Mouse (Mus musculus) heart, embryonic 11.5 days (tissue): ENCODE results near the gene Slc30a6. TPM values are rescaled to one million over a fixed set of nuclear protein-coding genes. Genes with fewer than 3 reads are reported as not detected.
"Not testable (repeated sequence)": the region's sequence is repeated elsewhere in the genome, so short reads cannot be mapped to it uniquely, and the experiment has no call there.

Experiments used
- ATAC-seq: fragments of 200-750 bp; cut with Nextera tagmentation; replicated peaks from 2 replicates; pipeline ENCODE4 v1.8.0; 2017; ENCODE audit warnings: moderate library complexity; ENCODE audit not compliant: insufficient number of reproducible peaks, low FRiP score, low TSS enrichment
- H3K27ac ChIP-seq: fragments of 300-500 bp; sonication (generic); 2 replicates; pipeline ENCODE4 v1.5.1; 2014; ENCODE audit warnings: mild to moderate bottlenecking, low read depth, low read length
- H3K27me3 ChIP-seq: fragments of 300-500 bp; sonication (generic); 2 replicates; pipeline ENCODE4 v1.6.1; 2014; ENCODE audit warnings: mild to moderate bottlenecking, low read length, mixed read lengths; ENCODE audit not compliant: control insufficient read depth, insufficient read depth
- H3K36me3 ChIP-seq: fragments of 300-500 bp; sonication (generic); 2 replicates; pipeline ENCODE4 v1.6.1; 2014; ENCODE audit warnings: mild to moderate bottlenecking, low read length, moderate library complexity, mixed read lengths; ENCODE audit not compliant: control insufficient read depth, insufficient read depth
- H3K4me1 ChIP-seq: fragments of 300-500 bp; sonication (generic); 2 replicates; pipeline ENCODE4 v1.6.1; 2014; ENCODE audit warnings: low read length; ENCODE audit not compliant: control insufficient read depth, insufficient read depth
- H3K4me2 ChIP-seq: fragments of 300-500 bp; sonication (generic); 2 replicates; pipeline ENCODE4 v1.6.1; 2014; ENCODE audit warnings: mild to moderate bottlenecking, moderate library complexity
- H3K4me3 ChIP-seq: fragments of 300-500 bp; sonication (generic); 2 replicates; pipeline ENCODE4 v1.5.1; 2014; ENCODE audit warnings: low read depth, low read length
- H3K9ac ChIP-seq: fragments of 300-500 bp; sonication (generic); 2 replicates; pipeline ENCODE4 v1.6.1; 2014; ENCODE audit warnings: mild to moderate bottlenecking, low read depth, low read length, moderate library complexity
- H3K9me3 ChIP-seq: fragments of 300-500 bp; sonication (generic); replicated peaks from 2 replicates; pipeline ENCODE4 v1.6.1; 2016; ENCODE audit warnings: low read length; ENCODE audit not compliant: control insufficient read depth
- whole genome bisulfite sequencing: fragments of 180-500 bp; shearing (Covaris S2); extraction: QIAGEN DNeasy Blood & Tissue Kit; methylation state at CpG from one replicate; pipeline ENCODE4 v1.1.7; 2014; ENCODE audit not compliant: insufficient replicate concordance; 5-methylcytosine and 5-hydroxymethylcytosine counted together
- polyA plus RNA-seq: library from polyadenylated mRNA; unstranded; fragments of >200 nt; fragmentation: Nextera tagmentation; extraction: Ambion mirVana; gene quantifications from 2 replicates; pipeline ENCODE4 v1.2.1, GENCODE M21; 2014

The Slc30a6 gene
- polyA plus RNA-seq, 1 experiment from 2014 or later = 26.6 TPM

- Histone ChIP-seq H3K9me3 (no peaks in the 10 kb centered on the region), H3K27me3 (no peaks in the 10 kb centered on the region), H3K4me3 (no peak overlapping the region), H3K4me1 (no peaks in the 10 kb centered on the region), H3K4me2 (no peak overlapping the region), H3K27ac (no peak overlapping the region), H3K36me3 (no peaks in the 10 kb centered on the region), H3K9ac (no peak overlapping the region)
- no peak for ATAC-seq
- WGBS = 76% methylated on average over 4 of the region's 4 CpGs
Observed at GRCm38 (mm10) chr17:74455426-74455825, 60.0 kb downstream of the Slc30a6 start.

- Histone ChIP-seq H3K9me3 (no peaks in the 10 kb centered on the region), H3K27ac (no peak overlapping the region), H3K9ac (no peak overlapping the region), H3K4me3 (no peak overlapping the region), H3K4me1 (no peaks in the 10 kb centered on the region), H3K36me3 (no peaks in the 10 kb centered on the region), H3K4me2 (no peak overlapping the region), H3K27me3 (no peaks in the 10 kb centered on the region)
- no peak for ATAC-seq
- 86% methylated on average over 5 of the region's 5 CpGs for WGBS
Observed at GRCm38 (mm10) chr17:74456825-74457224, 61.4 kb downstream of the Slc30a6 start.

GRCm38 (mm10) chr17:74457972-74458677, 62.7 kb downstream of the Slc30a6 start:
- Histone ChIP-seq H3K27ac (no peak overlapping the region), H3K27me3 (no peaks in the 10 kb centered on the region), H3K4me2 (no peak overlapping the region), H3K9ac (no peak overlapping the region), H3K36me3 (no peaks in the 10 kb centered on the region), H3K4me3 (no peak overlapping the region), H3K9me3 (no peaks in the 10 kb centered on the region), H3K4me1 (no peaks in the 10 kb centered on the region)
- ATAC-seq = no peak
- 64% methylated on average over 10 of the region's 10 CpGs for WGBS

- Histone ChIP-seq H3K4me1 (no peaks in the 10 kb centered on the region), H3K9ac (no peak within 1 kb of the TSS), H3K4me2 (no peak within 1 kb of the TSS), H3K27ac (no peak within 1 kb of the TSS), H3K4me3 (no peak within 1 kb of the TSS), H3K36me3 (no peaks in the 10 kb centered on the region), H3K9me3 (no peaks in the 10 kb centered on the region), H3K27me3 (no peaks in the 10 kb centered on the region)
- 51% methylated on average over 8 of the region's 8 CpGs for WGBS
- no peak for ATAC-seq
Observed at GRCm38 (mm10) chr17:74458711-74459408, 63.5 kb downstream of the Slc30a6 start, which contains the start of gene Nlrc4. TSS of gene Nlrc4 (minus strand) at chr17:74459142.

GRCm38 (mm10) chr17:74463510-74463909, 68.1 kb downstream of the Slc30a6 start:
- no peak overlapping the region for H3K27ac ChIP-seq
- H3K36me3 ChIP-seq = no peaks in the 10 kb centered on the region
- H3K4me1 ChIP-seq = no peaks in the 10 kb centered on the region
- ATAC-seq = no peak
- H3K9ac ChIP-seq = no peak overlapping the region
- no peak overlapping the region for H3K4me3 ChIP-seq
- no peaks in the 10 kb centered on the region for H3K27me3 ChIP-seq
- H3K9me3 ChIP-seq = no peaks in the 10 kb centered on the region
- no peak overlapping the region for H3K4me2 ChIP-seq

GRCm38 (mm10) chr17:74467981-74468380, 72.6 kb downstream of the Slc30a6 start:
- not testable (repeated sequence) for H3K9ac ChIP-seq, H3K4me1 ChIP-seq, H3K9me3 ChIP-seq, H3K36me3 ChIP-seq, H3K4me3 ChIP-seq, ATAC-seq, H3K27me3 ChIP-seq, H3K4me2 ChIP-seq, H3K27ac ChIP-seq
- 77% methylated on average over 2 of the region's 2 CpGs for WGBS

- H3K36me3 ChIP-seq, H3K4me1 ChIP-seq, H3K27me3 ChIP-seq, ATAC-seq, H3K27ac ChIP-seq, H3K9ac ChIP-seq, H3K4me3 ChIP-seq, H3K9me3 ChIP-seq, H3K4me2 ChIP-seq: not testable (repeated sequence)
- 76% methylated on average over 6 of the region's 6 CpGs for WGBS
Observed at GRCm38 (mm10) chr17:74470133-74470532, 74.7 kb downstream of the Slc30a6 start.
